Mouse (Mus musculus): ENCODE measurements around the gene 6330409D20Rik.

The 6330409D20Rik gene

DNA sequence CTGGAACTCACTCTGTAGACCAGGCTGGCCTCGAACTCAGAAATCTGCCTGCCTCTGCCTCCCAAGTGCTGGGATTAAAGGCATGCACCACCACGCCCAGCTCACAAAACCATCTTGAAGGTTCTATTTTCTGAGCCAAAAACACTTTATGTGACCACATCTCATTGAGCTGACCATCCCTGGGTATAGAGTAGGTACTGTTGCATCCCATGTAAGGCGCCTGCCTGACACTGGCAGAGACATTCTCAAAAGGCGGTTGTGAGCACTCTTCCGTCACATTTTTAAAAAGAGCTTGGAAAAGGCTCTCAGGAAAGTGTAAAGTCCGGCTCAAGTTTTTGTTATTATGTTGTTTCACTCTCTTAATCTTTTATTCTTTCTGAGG lies 15.8 kb upstream of the 6330409D20Rik start:
- DNase-seq (ENCODE audit: low spot score), result no peak

GRCm38 (mm10) chr2:32752181-32752580 lies 11.4 kb upstream of the 6330409D20Rik start:
- DNase-seq (ENCODE audit: low spot score), result no peak

DNA sequence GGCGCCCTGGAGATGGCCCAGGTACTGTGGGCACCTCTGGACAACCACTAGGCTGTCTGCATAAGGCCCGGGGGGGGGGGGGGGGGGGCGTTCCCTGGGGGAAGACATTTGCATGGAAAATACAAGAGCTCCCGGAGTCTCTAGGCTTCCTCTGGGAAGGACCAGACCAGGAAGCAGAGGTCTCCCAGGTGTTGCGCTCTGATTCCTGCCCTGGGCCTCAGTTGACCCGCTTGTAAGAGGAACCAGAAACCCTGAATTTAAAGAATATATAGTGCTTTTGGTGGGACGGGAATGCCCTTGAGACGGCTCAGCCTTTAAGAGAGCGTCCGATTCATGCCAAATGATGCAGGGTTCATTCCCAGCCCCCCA lies 10.8 kb upstream of the 6330409D20Rik start:
- no peak for DNase-seq (ENCODE audit: low spot score)

DNA sequence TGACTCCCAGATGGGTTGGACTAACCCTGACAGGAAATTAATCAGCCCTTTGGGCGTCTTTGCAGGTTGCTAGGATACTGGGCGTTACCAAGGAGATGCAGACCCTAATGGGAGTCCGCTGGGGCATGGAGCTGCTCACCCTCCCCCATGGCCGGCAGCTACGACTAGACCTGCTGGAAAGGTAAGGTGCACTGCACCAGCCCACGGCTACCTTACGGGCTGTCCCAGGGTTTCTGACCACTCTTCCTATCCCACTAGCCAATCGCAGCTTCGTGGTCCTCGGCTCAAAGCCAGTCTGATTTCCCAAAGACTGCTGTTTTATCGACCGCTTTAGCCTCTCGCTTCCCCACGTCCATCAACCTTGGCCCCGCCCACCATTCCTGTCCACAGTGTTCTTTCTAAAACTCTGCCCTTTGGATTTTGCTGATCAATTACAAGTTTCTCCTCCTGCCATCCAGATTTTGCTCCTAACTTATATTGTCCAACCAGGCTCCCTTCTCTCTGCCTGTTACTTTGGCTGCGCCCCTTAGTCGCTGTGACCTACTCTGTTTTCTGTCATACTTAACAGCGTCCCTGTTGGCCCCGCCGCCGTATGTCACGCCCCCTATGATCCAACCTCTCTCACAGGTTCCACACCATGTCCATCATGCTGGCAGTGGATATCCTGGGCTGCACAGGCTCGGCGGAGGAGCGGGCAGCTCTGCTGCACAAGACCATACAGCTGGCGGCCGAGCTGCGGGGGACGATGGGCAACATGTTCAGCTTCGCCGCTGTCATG lies 10.3 kb upstream of the 6330409D20Rik start:
- peak; percentile 73 for DNase-seq (ENCODE audit: low spot score)

- DNase-seq (ENCODE audit: low spot score), result no peak
Observed at GRCm38 (mm10) chr2:32750199-32750598, 9.4 kb upstream of the 6330409D20Rik start.

- no peak for DNase-seq (ENCODE audit: low spot score)
Observed at GRCm38 (mm10) chr2:32749082-32749481, 8.3 kb upstream of the 6330409D20Rik start.

- no peak for DNase-seq (ENCODE audit: low spot score)
Observed at GRCm38 (mm10) chr2:32744272-32744982, 3.6 kb upstream of the 6330409D20Rik start.

DNA sequence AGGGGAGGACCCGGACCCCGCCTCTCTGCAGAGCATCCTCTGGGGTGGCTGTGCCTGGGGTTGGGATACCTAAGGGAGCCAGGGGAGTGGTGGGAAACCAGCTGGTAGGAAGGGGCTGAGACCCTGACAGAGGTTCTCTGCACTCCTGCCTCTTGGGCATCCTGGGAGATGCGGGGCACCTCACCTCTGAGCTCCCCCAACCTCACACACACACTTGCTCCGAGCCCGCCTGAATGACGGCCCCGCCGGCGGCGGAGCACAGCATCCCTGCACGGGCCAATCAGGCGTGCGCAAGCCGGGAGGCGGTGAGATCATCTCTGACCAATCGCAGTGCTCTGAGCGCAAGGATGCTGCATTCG lies 1.3 kb upstream of the 6330409D20Rik start:
- no peak for DNase-seq (ENCODE audit: low spot score)

- DNase-seq (ENCODE audit: low spot score), result peak; percentile 68
Observed at GRCm38 (mm10) chr2:32741273-32742172, 707 bp upstream of the 6330409D20Rik start.

DNA sequence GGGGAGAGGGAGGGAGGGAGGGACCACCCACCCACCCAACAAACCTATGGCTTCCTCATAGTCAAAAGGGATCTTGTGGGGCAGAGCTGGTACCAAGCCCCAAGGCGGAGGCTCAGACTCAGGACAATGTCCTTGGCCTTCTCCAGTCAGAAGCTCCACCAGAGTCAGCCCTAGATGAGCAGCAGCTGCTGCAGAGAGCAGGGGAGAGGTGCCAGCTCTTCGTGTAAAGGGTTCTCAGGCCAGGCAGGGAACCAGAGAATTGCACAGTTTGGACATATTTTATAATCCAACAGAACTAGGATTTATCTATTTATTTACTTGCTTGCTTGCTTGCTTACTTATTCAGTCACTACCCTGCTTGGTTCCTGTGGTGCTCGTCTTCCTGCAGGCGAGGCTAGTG lies 1.5 kb downstream of the 6330409D20Rik start:
- DNase-seq (ENCODE audit: low spot score), result no peak

DNA sequence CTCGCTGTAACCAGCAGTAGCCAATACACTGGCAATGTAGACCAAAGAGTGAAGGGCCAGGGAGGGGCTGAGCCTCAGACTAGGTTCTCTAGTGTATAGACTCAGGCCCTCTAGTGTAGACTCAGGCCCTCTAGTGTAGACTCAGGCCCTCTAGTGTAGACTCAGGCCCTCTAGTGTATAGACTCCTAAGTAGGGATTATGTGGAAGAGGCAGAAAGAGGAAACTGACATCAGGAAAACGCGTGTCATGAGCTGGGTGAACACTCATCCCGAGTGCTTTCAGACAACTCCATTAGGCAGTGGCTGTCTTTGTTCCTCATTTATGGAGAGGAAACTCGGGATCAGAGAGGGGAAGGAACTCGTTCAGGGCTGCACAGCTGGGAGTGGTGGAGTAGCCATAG lies 3.8 kb downstream of the 6330409D20Rik start:
- no peak for DNase-seq (ENCODE audit: low spot score)

GRCm38 (mm10) chr2:32736306-32736829 lies 4.4 kb downstream of the 6330409D20Rik start:
- no peak for DNase-seq (ENCODE audit: low spot score)

DNA sequence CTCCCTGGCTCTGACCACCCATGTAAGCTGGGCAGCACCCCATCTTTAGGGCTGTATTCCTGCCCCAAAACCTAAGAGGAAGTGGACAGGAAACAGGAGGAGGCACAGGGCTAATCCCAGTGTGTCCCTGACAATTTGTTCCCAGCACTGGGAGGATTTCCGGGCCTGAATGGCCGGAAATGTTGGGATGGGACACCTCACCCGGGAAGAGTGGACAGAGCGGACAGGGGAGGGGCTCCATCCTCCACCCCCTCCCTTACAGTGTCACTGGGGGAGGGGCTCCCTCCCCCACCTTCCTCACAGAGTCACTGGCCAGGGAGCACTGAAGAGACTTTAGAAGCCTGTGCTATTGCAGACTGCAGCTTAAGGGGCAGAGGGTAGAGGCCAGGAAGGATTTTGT lies 5.9 kb downstream of the 6330409D20Rik start:
- DNase-seq (ENCODE audit: low spot score), result peak; percentile 43

DNA sequence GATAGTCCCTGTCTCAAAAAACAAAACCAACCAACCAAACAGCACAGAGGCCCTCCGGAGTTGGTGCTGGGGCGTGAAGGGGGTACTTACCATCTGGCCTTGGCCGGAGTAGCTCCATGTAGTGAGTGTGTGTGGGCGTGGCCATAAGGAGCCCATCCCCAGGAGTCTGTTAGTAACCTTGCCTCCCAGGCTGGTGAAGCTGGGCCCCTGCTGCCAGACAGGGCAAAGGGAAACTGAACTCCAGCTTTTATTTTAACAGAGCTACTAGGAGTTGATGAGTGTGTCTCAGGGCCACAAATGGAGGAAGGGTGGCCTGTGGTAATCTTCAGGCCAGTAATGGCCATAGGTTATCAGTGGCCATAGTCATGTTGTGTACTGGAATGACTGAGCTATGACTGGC lies 6.3 kb downstream of the 6330409D20Rik start:
- peak; percentile 41 for DNase-seq (ENCODE audit: low spot score)

DNA sequence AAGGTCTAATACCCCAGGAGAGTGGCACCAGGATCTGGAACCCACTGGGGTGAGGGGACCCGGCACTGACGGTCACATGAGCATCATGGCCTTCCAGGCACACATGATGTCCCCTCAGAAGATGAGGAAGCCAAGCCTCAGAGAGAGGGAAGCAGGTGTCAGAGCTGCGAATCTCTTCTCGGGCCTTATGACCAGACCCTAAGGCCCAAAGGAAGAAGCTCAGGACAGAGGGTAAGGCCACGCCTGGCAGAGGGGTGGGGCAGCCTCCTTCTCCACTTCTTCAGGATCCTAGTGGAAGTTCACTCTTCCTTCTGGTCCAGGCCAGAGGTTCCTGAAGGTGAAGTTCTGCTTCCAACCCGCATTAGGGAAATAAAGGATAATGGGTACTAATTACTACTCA lies 8.1 kb downstream of the 6330409D20Rik start:
- no peak for DNase-seq (ENCODE audit: low spot score)

- DNase-seq (ENCODE audit: low spot score), result no peak
Observed at GRCm38 (mm10) chr2:32731911-32732310, 8.9 kb downstream of the 6330409D20Rik start.

DNA sequence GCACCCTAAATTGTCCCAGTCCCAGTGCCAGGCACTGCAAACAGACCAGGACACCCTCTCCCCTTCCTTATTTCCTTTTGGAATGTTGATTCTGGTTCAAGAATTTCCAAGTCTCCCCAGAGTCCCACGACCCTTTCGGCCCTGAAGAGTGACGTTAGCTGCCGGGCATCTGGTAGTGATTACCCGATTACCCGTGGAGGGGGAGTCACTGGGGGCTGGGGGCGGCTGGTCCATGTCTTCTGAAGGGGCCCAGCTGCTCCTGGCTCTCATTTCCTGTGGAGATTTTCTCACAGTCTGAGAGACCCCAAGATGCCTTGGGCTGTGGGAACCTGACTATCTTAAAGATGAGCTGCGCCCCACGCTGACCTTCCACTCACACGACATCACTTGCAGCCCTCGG lies 10.0 kb downstream of the 6330409D20Rik start:
- DNase-seq (ENCODE audit: low spot score), result peak; percentile 46

GRCm38 (mm10) chr2:32729547-32729946 lies 11.3 kb downstream of the 6330409D20Rik start:
- DNase-seq (ENCODE audit: low spot score), result no peak

DNA sequence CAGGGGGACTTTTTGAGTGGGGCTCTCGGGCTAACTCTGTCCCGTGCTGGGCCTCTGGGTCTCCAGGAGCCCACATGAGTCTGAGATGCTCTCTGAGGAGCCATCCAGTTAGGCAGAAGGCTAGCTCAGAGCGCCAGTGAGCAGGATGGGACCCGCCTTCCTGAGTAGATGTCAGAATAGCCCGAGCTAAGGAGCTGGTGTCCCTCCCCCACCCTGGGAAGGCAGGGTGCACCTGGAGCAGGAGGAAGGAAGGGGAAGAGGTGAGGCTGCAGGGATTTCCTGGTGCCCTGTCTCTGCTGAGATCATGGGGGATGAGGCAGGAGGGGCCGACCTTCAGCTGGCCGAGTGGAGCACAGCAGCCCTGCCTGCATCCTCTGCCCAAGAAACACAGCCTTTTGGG lies 12.4 kb downstream of the 6330409D20Rik start:
- peak; percentile 46 for DNase-seq (ENCODE audit: low spot score)

DNA sequence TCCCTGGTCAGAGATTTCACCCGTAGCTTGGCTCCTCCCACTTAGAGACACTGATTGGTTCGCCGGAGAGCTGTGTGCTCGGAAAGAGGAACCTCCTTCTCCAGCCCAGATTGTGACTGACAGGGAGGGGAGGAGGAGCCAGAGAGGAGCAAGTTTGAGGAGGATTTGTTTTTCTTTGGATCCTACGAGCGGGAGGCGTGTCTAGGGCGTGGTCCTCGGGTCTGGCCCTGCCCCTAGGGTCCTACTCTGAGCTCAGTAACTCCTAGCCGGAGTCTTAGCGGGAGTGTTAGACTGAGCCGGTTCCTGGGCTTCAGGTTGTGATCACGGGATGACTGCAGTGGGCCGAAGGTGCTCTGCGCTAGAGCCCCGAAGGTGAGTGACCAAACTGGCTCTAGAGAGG lies 13.4 kb downstream of the 6330409D20Rik start:
- peak; percentile 94 for DNase-seq (ENCODE audit: low spot score)

GRCm38 (mm10) chr2:32724832-32725790 lies 15.7 kb downstream of the 6330409D20Rik start:
- no peak for DNase-seq (ENCODE audit: low spot score)

All from testis, postnatal 10 days (tissue).